Mouse (Mus musculus) kidney, postnatal 14 days (tissue): ENCODE data around the gene Vmn1r208.
"Not testable (repeated sequence)": the region's sequence is repeated elsewhere in the genome, so short reads cannot be mapped to it uniquely, and the experiment has no call there.

Experiments
- DNase-seq: peaks from one replicate; pipeline ENCODE4 v3.0.0; 2022; ENCODE audit warnings: mixed read lengths

Vmn1r208 gene

DNA sequence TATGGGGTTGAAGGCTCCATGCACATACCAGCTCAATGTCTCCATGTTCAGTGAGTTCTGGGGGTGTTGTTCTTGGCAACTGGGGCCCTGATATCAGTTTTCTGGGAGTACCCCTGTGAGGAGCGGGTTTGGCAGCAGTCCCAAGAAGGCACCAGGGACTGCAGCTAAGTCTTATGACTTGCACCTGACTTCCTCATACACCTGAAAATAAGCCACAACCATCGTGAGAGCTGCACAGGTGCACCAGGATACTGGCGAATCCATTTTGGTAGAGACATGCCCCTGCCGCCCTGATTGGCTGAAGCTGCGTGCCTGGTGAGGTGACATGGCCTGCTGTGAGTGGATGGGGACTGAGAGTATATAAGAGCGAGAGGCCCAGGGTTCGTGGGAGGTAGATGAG lies at the start of gene Vmn1r208:
Vmn1r208 (minus strand) TSS at position 101 of the 400 bp plus-strand sequence.
- DNase-seq, result not testable (repeated sequence)

- DNase-seq, result not testable (repeated sequence)
These were observed 44.4 kb upstream of the Vmn1r208 start for GRCm38 (mm10) chr13:22821601-22822000.

DNA sequence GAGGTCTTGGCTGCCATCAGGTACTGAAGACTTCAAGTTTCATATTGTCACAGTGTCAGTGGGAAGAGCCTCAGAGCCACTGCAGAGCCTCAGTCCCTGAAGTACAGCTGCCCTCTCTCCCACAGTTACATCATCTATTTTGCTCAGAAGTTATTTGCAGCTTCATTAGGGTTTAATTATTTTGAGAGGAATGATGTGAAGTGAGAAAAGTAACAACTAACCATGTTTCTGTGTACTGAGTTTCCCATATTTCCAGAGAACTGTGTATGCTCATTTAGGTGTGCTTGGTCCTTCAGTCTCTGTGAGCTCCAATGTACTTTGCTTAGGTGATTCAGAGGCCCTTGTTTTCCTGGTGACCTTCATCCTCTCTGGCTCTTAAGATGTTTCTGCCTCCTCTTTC lies 32.4 kb upstream of the Vmn1r208 start, which contains the start of gene Vmn1r209:
Vmn1r209 (minus strand) TSS at position 101 of the 400 bp plus-strand sequence.
- not testable (repeated sequence) for DNase-seq

DNA sequence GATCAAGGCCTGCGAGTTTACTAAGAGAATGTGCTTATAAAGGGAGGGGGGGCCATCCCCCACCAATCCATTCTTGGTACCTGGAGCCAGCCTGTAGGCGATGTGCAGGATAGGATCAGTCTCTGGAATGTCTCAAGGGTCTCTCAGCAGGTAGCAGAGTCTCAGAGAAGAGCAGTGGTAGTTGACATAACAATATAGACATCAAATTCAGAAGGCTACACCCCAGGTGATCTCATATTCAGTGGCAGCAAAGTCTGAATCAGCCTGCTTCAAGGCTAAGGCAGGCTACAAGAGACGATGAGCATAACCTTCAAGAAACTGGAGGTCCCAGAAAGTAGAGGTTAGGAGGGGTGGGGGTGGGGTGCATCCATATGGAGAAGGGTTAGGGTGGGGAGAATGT lies 10.9 kb upstream of the Vmn1r208 start:
- DNase-seq, result not testable (repeated sequence)

GRCm38 (mm10) chr13:22784159-22784558 lies 7.0 kb upstream of the Vmn1r208 start:
- DNase-seq, result not testable (repeated sequence)

- not testable (repeated sequence) for DNase-seq
These were observed 5.6 kb downstream of the Vmn1r208 start for GRCm38 (mm10) chr13:22771592-22771991.

DNA sequence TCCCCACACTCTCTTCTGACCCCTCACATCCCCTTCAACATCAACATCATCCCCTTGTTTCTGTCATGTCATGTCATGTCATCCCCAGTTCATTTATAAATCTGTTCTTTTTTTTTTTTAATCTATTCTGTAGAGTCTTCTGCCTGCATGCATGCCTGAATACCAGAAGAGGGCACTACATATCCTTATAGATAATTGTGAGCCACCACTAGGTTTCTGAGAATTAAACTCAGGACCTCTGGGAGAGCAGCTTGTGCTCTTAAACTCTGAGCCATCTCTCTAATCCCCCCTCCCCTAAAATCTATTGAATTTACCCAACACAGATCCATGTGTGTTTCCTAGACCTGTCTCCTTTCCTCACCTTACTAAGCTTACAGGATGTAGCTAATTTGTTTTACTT lies 29.7 kb downstream of the Vmn1r208 start:
- DNase-seq, result no peak

DNA sequence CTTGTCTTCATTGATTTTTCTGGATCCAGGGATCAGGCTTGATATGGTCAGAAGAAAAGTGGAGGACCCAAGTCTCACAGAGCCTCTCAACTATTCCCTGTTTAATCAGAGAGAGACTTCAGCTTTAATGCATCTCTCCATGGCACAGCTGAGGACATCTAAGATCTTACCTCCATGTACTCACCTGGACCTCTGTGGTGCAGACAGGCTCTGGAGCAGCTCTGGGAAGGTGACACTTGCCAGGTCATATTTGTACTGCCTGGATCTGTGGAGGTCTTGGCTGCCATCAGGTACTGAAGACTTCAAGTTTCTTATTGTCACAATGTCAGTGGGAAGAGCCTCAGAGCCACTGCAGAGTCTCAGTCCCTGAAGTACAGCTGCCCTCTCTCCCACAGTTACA lies 47.7 kb downstream of the Vmn1r208 start, which contains the start of gene Vmn1r207-ps:
Vmn1r207-ps (minus strand) TSS at position 101 of the 400 bp plus-strand sequence.
- DNase-seq, result not testable (repeated sequence)
